Mouse (Mus musculus) myocyte (in vitro differentiated cells): ENCODE measurements around the gene Fam104a. TPM values are rescaled to one million over a fixed set of nuclear protein-coding genes. Genes with fewer than 3 reads are reported as not detected.

ENCODE experiments used
- H3K27me3 ChIP-seq: one replicate; pipeline ENCODE4 v1.6.1; 2011; ENCODE audit not compliant: control insufficient read depth, insufficient read depth, insufficient read length
- H3K36me3 ChIP-seq: one replicate; pipeline ENCODE4 v1.6.1; 2011; ENCODE audit not compliant: control insufficient read depth, insufficient read depth
- H3K4me2 ChIP-seq: one replicate; pipeline ENCODE4 v1.6.1; 2011; ENCODE audit warnings: low read depth, control low read depth
- H3K4me3 ChIP-seq: one replicate; pipeline ENCODE4 v1.5.1; 2011; ENCODE audit warnings: mild to moderate bottlenecking, control low read depth, moderate library complexity
- H3K79me2 ChIP-seq: one replicate; pipeline ENCODE4 v1.6.1; 2011; ENCODE audit not compliant: control insufficient read depth, insufficient read depth
- H3ac ChIP-seq: one replicate; pipeline ENCODE4 v1.6.1; 2011; ENCODE audit not compliant: control insufficient read depth, insufficient read length
- CEBPB ChIP-seq: IDR thresholded peaks from 2 replicates; pipeline ENCODE4 v1.6.1; 2011; ENCODE audit warnings: mild to moderate bottlenecking, moderate library complexity; ENCODE audit not compliant: poor library complexity, insufficient read depth, severe bottlenecking
- E2F4 ChIP-seq: IDR thresholded peaks from one replicate; pipeline ENCODE4 v1.6.1; 2011; ENCODE audit warnings: mild to moderate bottlenecking, control low read depth, moderate library complexity; ENCODE audit not compliant: insufficient read depth
- MAX ChIP-seq: IDR thresholded peaks from one replicate; pipeline ENCODE4 v1.6.1; 2011; ENCODE audit warnings: low read depth, mild to moderate bottlenecking, control low read depth
- MYOD1 ChIP-seq, 3 experiments: IDR thresholded peaks; one replicate each; pipeline ENCODE4 v1.6.1; 2011; ENCODE audit warnings: control low read depth in 2 of 3, low read depth in 2 of 3, mild to moderate bottlenecking in 2 of 3, moderate library complexity in 1 of 3; ENCODE audit not compliant: insufficient read length in 2 of 3, control insufficient read depth in 1 of 3
- MYOG ChIP-seq, 3 experiments: IDR thresholded peaks; one replicate each; pipeline ENCODE4 v1.6.1; 2011; ENCODE audit warnings: control low read depth in 2 of 3, low read depth in 2 of 3, mild to moderate bottlenecking in 2 of 3; ENCODE audit not compliant: insufficient read length in 2 of 3, control insufficient read depth in 1 of 3, insufficient read depth in 1 of 3
- POLR2A ChIP-seq: IDR thresholded peaks from one replicate; pipeline ENCODE4 v1.6.1; 2011; ENCODE audit warnings: low read depth, mild to moderate bottlenecking, control low read depth, moderate library complexity; ENCODE audit not compliant: insufficient read length
- POLR2AphosphoS2 ChIP-seq: IDR thresholded peaks from one replicate; pipeline ENCODE4 v1.6.1; 2011; ENCODE audit warnings: low read depth, control low read depth; ENCODE audit not compliant: insufficient read length
- REST ChIP-seq: IDR thresholded peaks from one replicate; pipeline ENCODE4 v1.6.1; 2011; ENCODE audit warnings: mild to moderate bottlenecking, control low read depth, moderate library complexity; ENCODE audit not compliant: insufficient read depth, insufficient read length
- SRF ChIP-seq: IDR thresholded peaks from one replicate; pipeline ENCODE4 v1.6.1; 2011; ENCODE audit warnings: low read depth; ENCODE audit not compliant: control insufficient read depth, insufficient read length
- TCF12 ChIP-seq: IDR thresholded peaks from one replicate; pipeline ENCODE4 v1.6.1; 2011; ENCODE audit warnings: mild to moderate bottlenecking, control low read depth; ENCODE audit not compliant: poor library complexity, insufficient read depth, severe bottlenecking
- TCF3 ChIP-seq: IDR thresholded peaks from one replicate; pipeline ENCODE4 v1.6.1; 2011; ENCODE audit warnings: low read depth, control low read depth; ENCODE audit not compliant: insufficient read length
- USF1 ChIP-seq: IDR thresholded peaks from one replicate; pipeline ENCODE4 v1.6.1; 2011; ENCODE audit warnings: low read depth, mild to moderate bottlenecking, control low read depth, moderate library complexity
- polyA plus RNA-seq: library from polyadenylated mRNA; unstranded; fragments of >200 nt; fragmentation: generic; extraction: Trizol; gene quantifications from one replicate; pipeline ENCODE4 v1.2.1, GENCODE M21; 2012; ENCODE audit warnings: missing spikeins

Fam104a gene
- polyA plus RNA-seq, 1 experiment, result 45.8 TPM

- Histone ChIP-seq H3K4me3 (no peak overlapping the region), H3K36me3 (no peaks in the 10 kb centered on the region), H3ac (no peak overlapping the region), H3K79me2 (no peaks in the 10 kb centered on the region), H3K4me2 (no peak overlapping the region), H3K27me3 (peaks cover 4% of the 10 kb centered on the region)
- TF ChIP-seq MYOG (IDR thresholded peaks at IDR 0.05; ENCODE audit: control insufficient read depth in 1 of 3, insufficient read depth in 1 of 3, insufficient read length in 2 of 3, low read depth in 2 of 3), result no peak
- no peak for TF ChIP-seq SRF
- TF ChIP-seq REST, result no peak
- no peak for TF ChIP-seq USF1
- TF ChIP-seq MYOD1 (IDR thresholded peaks at IDR 0.05; ENCODE audit: control insufficient read depth in 1 of 3, insufficient read length in 2 of 3, low read depth in 2 of 3), result no peak
- no peak for TF ChIP-seq E2F4
- TF ChIP-seq POLR2A, result no peak
- no peak for TF ChIP-seq TCF12
Observed at GRCm38 (mm10) chr11:113703758-113704157, 19.8 kb upstream of the Fam104a start.

DNA sequence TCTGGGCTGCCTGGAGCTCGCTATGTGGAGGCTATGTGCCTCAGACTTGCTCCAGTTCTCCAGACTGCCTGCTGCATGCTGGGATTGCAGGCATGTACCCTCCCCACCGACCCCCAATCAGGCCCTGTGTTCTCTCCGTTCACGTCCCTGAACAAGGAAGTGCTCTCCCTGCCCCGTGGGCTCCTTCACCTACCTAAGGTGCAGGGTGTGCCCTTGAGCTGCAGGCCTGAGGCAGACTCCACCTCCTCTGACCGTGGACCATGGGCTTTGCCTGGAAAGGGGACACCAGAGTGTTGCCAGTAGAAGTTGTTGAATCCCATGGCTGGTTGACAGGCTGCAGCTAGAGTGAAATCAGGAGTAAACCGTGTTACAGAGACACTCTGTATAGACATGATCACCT, 15.7 kb upstream of the Fam104a start:
- Histone ChIP-seq H3K27me3 (peaks cover 4% of the 10 kb centered on the region), H3K79me2 (no peaks in the 10 kb centered on the region), H3K4me3 (no peak overlapping the region), H3K4me2 (no peak overlapping the region), H3ac (no peak overlapping the region), H3K36me3 (no peaks in the 10 kb centered on the region)
- TF ChIP-seq E2F4 (no peak), MAX (no peak), SRF (no peak), USF1 (no peak), POLR2A (no peak), TCF3 (no peak), MYOG (IDR thresholded peaks at IDR 0.05; ENCODE audit: control insufficient read depth in 1 of 3, insufficient read depth in 1 of 3, insufficient read length in 2 of 3, low read depth in 2 of 3) (no peak), TCF12 (no peak), POLR2AphosphoS2 (no peak), REST (no peak), MYOD1 (IDR thresholded peaks at IDR 0.05; ENCODE audit: control insufficient read depth in 1 of 3, insufficient read length in 2 of 3, low read depth in 2 of 3) (no peak)

DNA sequence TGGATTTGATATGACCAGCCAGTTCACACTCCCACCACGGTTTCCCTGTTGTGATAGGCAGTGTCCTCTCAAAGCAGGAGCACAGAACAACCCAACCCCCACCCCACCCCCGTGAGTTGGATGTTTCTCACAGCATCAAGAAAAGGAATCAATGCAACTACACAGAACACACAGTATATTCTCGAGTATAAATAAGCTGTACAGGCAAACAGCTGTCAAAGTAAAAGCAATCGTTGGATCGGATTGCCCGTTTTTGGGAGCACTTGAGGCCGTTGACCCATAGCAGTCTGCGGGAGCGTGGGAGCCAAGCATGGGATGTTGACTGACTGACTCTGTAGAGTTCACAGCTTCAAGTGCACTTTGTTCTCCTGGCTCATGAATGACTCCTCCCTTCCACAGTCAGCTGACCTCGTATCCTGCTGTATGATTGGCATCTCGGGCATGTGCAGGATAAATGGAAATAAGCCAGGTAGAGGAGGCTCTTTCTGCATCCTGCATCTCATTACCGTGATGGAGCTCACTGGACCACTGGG, 14.1 kb upstream of the Fam104a start:
- no peaks in the 10 kb centered on the region for H3K79me2 ChIP-seq
- H3K4me3 ChIP-seq, result no peak overlapping the region
- H3K4me2 ChIP-seq, result no peak overlapping the region
- no peaks in the 10 kb centered on the region for H3K36me3 ChIP-seq
- H3K27me3 ChIP-seq, result peaks cover 4% of the 10 kb centered on the region
- TF ChIP-seq SRF, result no peak
- no peak for TF ChIP-seq CEBPB
- TF ChIP-seq TCF3, result no peak
- TF ChIP-seq POLR2A, result no peak
- no peak for TF ChIP-seq MAX
- TF ChIP-seq MYOG (IDR thresholded peaks at IDR 0.05; ENCODE audit: control insufficient read depth in 1 of 3, insufficient read depth in 1 of 3, insufficient read length in 2 of 3, low read depth in 2 of 3), result no peak
- TF ChIP-seq MYOD1 (IDR thresholded peaks at IDR 0.05; ENCODE audit: control insufficient read depth in 1 of 3, insufficient read length in 2 of 3, low read depth in 2 of 3), result no peak
- TF ChIP-seq POLR2AphosphoS2, result no peak
- no peak for TF ChIP-seq TCF12
- no peak for TF ChIP-seq REST
- TF ChIP-seq E2F4, result no peak
- no peak for TF ChIP-seq USF1
- no peak overlapping the region for H3ac ChIP-seq

DNA sequence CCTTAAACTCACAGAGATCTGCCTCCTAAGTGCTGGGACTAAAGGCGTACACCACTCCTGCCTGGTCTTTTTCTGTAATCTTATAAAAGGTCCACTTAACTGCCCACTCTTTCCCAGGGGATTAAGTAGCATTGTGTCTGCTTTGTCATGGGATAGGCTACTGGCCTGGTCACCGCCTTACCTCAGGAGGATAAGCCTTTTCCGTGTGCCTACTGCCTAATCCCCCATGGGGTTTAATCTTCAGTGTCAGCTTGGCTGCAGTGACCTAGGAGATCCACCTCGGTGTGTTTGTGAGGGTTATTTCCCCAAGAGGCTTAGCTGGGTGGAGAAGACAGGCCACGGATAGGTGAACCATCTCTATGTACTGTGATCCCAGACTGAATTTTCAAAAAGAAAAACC, 13.6 kb upstream of the Fam104a start:
- Histone ChIP-seq H3K4me2 (no peak overlapping the region), H3ac (no peak overlapping the region), H3K79me2 (no peaks in the 10 kb centered on the region), H3K36me3 (no peaks in the 10 kb centered on the region), H3K27me3 (peaks cover 4% of the 10 kb centered on the region), H3K4me3 (no peak overlapping the region)
- TF ChIP-seq CEBPB (no peak), SRF (no peak), MAX (no peak), E2F4 (no peak), REST (no peak), POLR2AphosphoS2 (no peak), TCF12 (no peak), MYOD1 (IDR thresholded peaks at IDR 0.05; ENCODE audit: control insufficient read depth in 1 of 3, insufficient read length in 2 of 3, low read depth in 2 of 3) (no peak), TCF3 (no peak), POLR2A (no peak), USF1 (no peak), MYOG (IDR thresholded peaks at IDR 0.05; ENCODE audit: control insufficient read depth in 1 of 3, insufficient read depth in 1 of 3, insufficient read length in 2 of 3, low read depth in 2 of 3) (no peak)

- H3K4me3 ChIP-seq, result no peak overlapping the region
- H3K27me3 ChIP-seq, result no peaks in the 10 kb centered on the region
- no peak overlapping the region for H3K4me2 ChIP-seq
- H3K79me2 ChIP-seq, result no peaks in the 10 kb centered on the region
- H3K36me3 ChIP-seq, result peaks cover 9% of the 10 kb centered on the region
- no peak overlapping the region for H3ac ChIP-seq
- TF ChIP-seq MYOG (IDR thresholded peaks at IDR 0.05; ENCODE audit: control insufficient read depth in 1 of 3, insufficient read depth in 1 of 3, insufficient read length in 2 of 3, low read depth in 2 of 3) (no peak), USF1 (no peak), REST (no peak), TCF3 (no peak), POLR2AphosphoS2 (no peak), TCF12 (no peak), CEBPB (no peak), SRF (no peak), MYOD1 (IDR thresholded peaks at IDR 0.05; ENCODE audit: control insufficient read depth in 1 of 3, insufficient read length in 2 of 3, low read depth in 2 of 3) (no peak), MAX (no peak), POLR2A (no peak), E2F4 (no peak)
Observed at GRCm38 (mm10) chr11:113691851-113692250, 7.9 kb upstream of the Fam104a start.
